Mouse (Mus musculus) testis, adult 2 months (tissue): ENCODE data around the gene Ctnnd2. TPM values are rescaled to one million over a fixed set of nuclear protein-coding genes. Genes with fewer than 3 reads are reported as not detected.

Source experiments
- H3K27ac ChIP-seq: fragments of 200-500 bp; 2 replicates; pipeline ENCODE4 v1.5.1; 2012; ENCODE audit warnings: low read depth, low read length; ENCODE audit not compliant: control insufficient read depth, insufficient read depth
- H3K27me3 ChIP-seq: fragments of 200-500 bp; 2 replicates; pipeline ENCODE4 v1.6.1; 2012; ENCODE audit warnings: mild to moderate bottlenecking, low read length, moderate library complexity; ENCODE audit not compliant: control insufficient read depth, insufficient read depth
- H3K36me3 ChIP-seq: fragments of 200-500 bp; 2 replicates; pipeline ENCODE4 v1.6.1; 2012; ENCODE audit warnings: mild to moderate bottlenecking, low read length; ENCODE audit not compliant: control insufficient read depth, insufficient read depth
- H3K4me1 ChIP-seq: fragments of 200-500 bp; 2 replicates; pipeline ENCODE4 v1.6.1; 2012; ENCODE audit warnings: low read length; ENCODE audit not compliant: control insufficient read depth, insufficient read depth
- H3K4me3 ChIP-seq: fragments of 200-500 bp; 2 replicates; pipeline ENCODE4 v1.5.1; 2012; ENCODE audit warnings: low read depth, mild to moderate bottlenecking, low read length, moderate library complexity, mixed read lengths; ENCODE audit not compliant: control insufficient read depth
- CTCF ChIP-seq: fragments of 200-500 bp; IDR thresholded peaks from 2 replicates; pipeline ENCODE4 v1.5.1; 2012; ENCODE audit warnings: low read depth, mild to moderate bottlenecking, inconsistent platforms, low read length, moderate library complexity; ENCODE audit not compliant: control insufficient read depth, insufficient read depth, insufficient replicate concordance
- POLR2A ChIP-seq: fragments of 200-500 bp; IDR thresholded peaks from 2 replicates; pipeline ENCODE4 v1.6.1; 2012; ENCODE audit warnings: low read depth, mild to moderate bottlenecking, inconsistent platforms, low read length, moderate library complexity; ENCODE audit not compliant: control insufficient read depth
- polyA plus RNA-seq: library from polyadenylated mRNA; depleted of rRNA; stranded (reverse); fragments of >200 nt; gene quantifications from 2 replicates; pipeline ENCODE4 v1.2.3, GENCODE M21; 2012

The Ctnnd2 gene
- polyA plus RNA-seq, 1 experiment, result 3.8 TPM

DNA sequence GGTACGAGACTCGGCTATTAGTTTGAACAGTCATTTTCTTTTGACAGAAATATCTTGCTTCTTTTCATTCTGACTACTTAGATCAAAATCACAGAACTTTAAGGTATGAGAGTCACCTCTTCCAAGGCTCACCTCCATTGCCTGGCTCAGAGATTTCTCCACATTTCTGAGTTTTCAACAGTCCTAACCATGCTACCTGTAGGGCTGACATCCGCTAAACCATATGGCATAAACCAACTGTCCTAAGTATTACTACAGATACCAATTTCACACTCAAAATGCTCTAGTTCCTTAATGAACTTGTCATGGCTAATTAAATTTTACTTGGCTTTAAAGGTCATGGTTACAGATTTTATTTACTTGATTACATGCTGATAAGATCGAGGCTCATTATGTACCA, 786.1 kb downstream of the Ctnnd2 start:
- Histone ChIP-seq H3K27ac (no peak overlapping the region), H3K4me1 (no peaks in the 10 kb centered on the region), H3K4me3 (no peak overlapping the region), H3K36me3 (no peaks in the 10 kb centered on the region), H3K27me3 (no peaks in the 10 kb centered on the region)
- TF ChIP-seq POLR2A, result no peak
- no peak for TF ChIP-seq CTCF

DNA sequence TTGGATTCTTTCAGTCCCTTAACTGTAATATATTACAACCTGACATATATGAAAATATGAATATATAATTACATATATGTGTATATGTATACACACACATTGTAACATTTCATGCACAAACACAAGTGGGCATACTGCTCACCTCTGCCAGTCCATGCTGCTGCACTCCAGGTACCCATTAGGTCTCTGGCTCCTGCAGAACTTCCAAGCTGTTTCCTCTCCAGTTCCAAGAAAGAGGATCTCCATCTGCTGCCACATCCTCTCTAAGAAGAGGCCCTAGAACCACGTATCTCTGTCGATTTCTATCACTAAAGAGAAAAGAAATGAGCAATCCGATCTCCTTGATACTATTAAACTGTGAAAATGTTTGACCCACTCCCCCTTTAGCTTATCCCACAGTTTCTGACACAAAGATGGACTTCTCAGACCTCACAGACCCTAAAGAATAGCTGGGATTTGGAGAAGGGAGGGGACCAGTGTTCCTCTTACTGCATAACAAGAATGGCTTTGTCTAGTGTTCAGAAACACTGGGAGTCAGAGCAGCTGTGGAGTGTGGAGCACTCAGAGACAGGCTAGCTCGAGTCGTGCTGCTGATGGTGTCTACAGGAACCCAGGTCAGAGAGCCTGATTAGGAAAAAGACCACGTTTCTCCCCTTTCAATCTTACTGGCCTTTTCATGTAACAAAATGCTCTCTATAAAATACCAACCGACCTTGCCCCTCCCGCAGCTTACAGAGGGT, 790.2 kb downstream of the Ctnnd2 start:
- Histone ChIP-seq H3K4me3 (no peak overlapping the region), H3K36me3 (no peaks in the 10 kb centered on the region), H3K27ac (no peak overlapping the region), H3K4me1 (no peaks in the 10 kb centered on the region), H3K27me3 (no peaks in the 10 kb centered on the region)
- TF ChIP-seq POLR2A, result no peak
- TF ChIP-seq CTCF, result no peak

DNA sequence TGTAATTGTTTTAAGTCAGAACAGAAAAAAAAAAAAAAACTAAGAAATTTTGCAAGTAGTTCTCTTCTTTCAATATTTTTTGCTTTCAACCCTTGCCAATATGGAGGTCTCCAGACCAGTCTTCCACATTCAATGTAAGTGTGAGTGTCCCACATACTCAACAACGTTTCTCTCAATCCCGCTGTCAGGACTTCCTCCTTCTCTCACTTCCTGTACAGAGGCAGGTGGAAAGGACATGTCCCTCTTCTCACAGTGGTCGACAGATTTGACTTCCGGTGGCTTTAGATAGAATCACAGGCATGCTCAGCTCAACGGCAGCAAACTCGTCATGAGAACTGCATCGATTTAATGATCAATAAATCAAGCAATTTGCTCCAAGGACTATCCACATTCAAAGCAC, 791.7 kb downstream of the Ctnnd2 start:
- Histone ChIP-seq H3K4me1 (no peaks in the 10 kb centered on the region), H3K27ac (no peak overlapping the region), H3K36me3 (no peaks in the 10 kb centered on the region), H3K27me3 (no peaks in the 10 kb centered on the region), H3K4me3 (no peak overlapping the region)
- no peak for TF ChIP-seq CTCF
- no peak for TF ChIP-seq POLR2A

DNA sequence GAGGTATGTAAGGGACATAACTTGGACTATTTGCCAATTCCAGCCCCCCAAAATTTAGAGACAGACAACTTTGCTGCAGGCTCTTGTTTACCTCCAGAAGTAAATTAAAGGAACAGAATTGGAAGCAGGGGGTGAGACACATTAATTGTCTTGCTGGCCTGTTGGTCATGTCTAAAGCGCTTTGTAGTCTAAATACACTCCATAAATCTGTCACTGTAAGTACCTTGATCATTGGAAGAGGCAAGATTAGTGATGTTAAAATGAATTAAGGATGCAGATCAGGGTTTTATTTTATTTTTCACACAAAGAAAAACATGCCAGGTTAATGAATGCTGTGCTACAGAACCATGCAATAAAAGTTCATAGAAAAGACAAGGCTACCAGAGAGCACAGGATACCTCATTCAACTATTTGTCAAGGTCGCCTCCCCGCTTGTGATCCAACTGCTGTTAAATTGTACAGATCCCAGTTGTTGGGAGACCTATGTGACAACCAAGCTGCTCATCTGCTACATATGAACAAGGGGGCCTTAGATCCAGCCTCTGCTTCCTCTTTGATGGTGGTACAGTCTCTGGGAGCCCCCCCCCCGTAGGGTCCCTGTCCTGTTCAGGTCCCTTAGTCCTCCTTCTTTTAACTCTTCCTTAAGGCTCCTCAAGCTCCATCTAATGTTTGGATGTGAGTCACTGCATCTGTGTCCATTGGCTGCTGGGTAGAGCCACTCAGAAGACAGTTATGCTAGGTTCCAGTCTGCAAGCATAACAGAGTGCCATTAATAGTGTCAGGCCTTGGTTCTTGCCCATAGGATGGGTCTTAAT, 792.7 kb downstream of the Ctnnd2 start:
- TF ChIP-seq POLR2A, result no peak
- no peak for TF ChIP-seq CTCF
- H3K4me3 ChIP-seq, result no peak overlapping the region
- H3K27ac ChIP-seq, result no peak overlapping the region
- H3K27me3 ChIP-seq, result no peaks in the 10 kb centered on the region
- H3K4me1 ChIP-seq, result no peaks in the 10 kb centered on the region
- no peaks in the 10 kb centered on the region for H3K36me3 ChIP-seq

DNA sequence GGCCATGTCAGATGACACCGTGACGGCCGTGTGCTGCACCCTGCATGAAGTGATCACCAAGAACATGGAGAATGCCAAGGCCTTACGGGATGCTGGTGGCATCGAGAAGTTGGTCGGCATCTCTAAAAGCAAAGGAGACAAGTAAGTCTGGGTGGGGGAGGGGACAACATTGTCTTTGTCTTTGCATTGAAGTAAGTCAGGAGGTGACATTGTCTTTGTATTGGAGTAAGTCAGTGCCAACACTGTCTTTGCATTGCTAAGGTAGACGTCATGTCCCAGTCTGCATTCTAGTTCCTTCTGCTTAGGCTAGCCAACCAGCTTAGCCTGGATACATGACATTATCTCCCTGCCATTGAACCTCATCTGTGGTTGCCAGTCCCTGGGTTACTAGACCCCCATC, 794.4 kb downstream of the Ctnnd2 start:
- TF ChIP-seq CTCF (no peak), POLR2A (no peak)
- no peaks in the 10 kb centered on the region for H3K4me1 ChIP-seq
- H3K27me3 ChIP-seq, result no peaks in the 10 kb centered on the region

DNA sequence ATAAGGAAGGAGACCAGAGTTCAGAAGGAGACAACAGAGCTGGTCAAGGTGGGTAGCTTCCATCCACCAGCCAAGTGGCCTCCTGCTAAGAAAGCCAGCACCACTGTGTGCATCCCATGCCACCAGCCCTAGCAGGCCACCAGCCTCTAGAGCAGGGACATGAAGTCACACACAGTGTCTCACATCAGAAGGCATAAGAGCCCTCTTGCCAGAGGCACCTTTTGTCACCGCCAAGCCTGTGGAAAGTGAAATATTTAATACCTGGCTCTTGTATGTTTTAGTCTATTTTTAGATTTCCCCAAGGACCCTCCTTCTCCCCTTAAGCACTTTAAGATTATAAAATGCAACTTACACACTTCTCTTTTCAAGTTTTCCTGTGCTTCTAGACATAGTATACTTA, 802.0 kb downstream of the Ctnnd2 start:
- Histone ChIP-seq H3K4me1 (no peaks in the 10 kb centered on the region), H3K27ac (no peak overlapping the region), H3K36me3 (no peaks in the 10 kb centered on the region), H3K27me3 (no peaks in the 10 kb centered on the region), H3K4me3 (no peak overlapping the region)
- TF ChIP-seq CTCF (no peak), POLR2A (no peak)

More for the DNA sequence above, 794.4 kb downstream of the Ctnnd2 start:
- Histone ChIP-seq H3K36me3 (no peaks in the 10 kb centered on the region), H3K27ac (no peak overlapping the region), H3K4me3 (no peak overlapping the region)

DNA sequence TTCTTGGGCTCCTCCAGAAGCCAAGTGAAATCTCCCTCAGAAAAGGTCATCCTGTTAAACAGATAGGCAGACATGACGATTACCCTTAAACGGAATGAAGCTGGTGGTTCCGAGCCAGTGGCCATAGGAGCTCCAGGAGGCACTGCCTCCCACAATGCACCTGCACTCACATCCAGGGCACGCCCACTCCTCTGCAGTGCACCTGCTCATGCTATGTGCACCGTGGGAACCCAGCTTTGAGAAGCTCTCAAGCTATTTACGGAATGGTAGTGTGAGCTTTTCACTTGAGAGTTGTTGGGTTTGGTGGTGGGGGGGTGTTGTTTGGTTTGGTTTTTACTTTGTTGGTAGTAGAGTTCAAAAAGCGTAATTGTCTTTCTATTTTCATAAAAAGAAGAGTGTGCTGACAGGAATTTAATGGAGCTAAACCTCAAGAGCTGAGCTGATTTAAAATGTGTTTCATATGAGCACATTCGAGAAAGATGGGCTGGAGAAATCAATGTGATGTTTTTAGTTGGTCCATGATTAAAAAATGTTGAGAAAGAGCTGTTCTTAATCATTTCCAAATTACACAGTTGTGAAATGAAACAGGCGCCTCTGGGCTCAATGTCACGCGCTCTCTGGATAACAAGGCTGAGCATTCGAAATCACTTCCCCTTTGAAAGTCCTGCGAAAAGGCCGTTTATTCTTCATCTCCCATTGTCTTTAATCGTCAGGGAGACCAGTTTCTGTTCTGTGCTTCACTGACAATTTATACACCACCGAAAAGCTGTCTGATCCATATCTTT, 802.8 kb downstream of the Ctnnd2 start:
- no peak for TF ChIP-seq CTCF
- Histone ChIP-seq H3K36me3 (no peaks in the 10 kb centered on the region), H3K27me3 (no peaks in the 10 kb centered on the region), H3K4me3 (no peak overlapping the region), H3K4me1 (no peaks in the 10 kb centered on the region), H3K27ac (no peak overlapping the region)
